Mouse (Mus musculus) retina, postnatal 1 day (tissue): Measurements from ENCODE around the gene Tctex1d2.

Experiments
- DNase-seq: peaks from one replicate; pipeline ENCODE4 v3.0.0-alpha.2; 2012

Tctex1d2 gene

DNA sequence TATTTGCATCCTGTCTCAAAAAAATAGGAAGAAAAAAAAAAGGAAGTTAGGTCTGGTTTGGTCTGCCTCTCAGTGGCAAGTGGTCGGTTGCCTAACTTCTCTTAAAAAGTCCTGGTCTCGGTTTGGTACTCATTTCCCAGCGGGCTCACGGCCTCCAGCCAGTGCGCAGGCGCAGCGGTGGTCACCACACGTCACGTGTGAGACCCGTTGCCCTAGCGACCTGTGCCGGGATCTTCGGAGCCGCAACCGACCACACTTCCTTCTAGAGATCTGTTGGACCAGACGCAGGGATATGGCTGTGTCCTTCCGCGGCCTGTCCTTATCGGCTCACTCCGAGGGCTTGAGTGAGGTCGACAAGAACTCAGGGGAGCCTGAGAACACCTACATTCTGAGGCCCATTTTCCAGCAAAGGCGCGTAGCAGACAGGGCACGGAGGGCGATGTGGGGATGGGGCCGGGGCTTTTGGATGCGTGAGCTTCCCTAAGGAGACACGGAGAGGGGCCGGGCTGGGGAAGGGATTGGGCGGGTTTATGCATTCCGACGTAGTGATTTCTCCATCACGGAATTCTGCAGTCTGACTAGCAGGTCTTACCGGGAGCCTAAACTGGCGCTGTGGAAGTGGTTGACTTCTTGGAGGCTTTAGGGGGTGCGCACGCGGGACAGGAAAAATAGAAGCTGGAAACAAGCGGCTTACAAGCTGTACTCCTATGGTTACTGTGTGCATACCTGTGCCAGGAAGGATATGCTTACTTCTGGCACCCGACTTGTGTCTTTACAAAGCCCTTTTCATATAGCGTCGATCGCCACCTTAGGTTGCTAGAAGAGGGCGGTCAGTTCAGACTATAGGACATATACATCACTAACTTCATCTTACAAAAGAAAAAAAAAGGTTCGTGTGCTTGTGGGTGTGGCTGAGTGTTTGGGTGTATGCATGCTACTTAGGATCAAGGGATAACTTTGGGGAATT is at the start of gene Tctex1d2:
TSS of gene Tctex1d2 (plus strand) at position 186 of the 967 bp plus-strand sequence.
- peak; percentile 97 for DNase-seq

DNA sequence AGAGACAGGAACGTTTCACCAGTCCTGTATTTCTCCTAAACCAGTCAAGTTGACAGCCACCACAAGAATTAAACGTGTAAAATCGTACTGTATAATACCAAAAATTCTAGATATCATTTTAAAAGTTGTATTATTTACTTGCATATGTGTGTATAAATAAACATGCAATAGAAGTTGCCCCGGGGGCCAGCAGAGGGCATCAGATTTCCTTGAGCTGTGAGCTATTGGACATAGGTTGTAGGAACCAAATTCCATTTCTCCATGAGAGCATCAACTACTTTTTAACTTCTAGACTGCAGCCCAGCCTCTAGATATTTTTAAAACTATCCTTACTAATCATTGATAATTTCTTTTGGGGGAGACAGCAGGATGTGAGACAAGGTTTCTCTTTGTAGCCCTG is 48.2 kb upstream of the Tctex1d2 start:
- peak; percentile 30 for DNase-seq

DNA sequence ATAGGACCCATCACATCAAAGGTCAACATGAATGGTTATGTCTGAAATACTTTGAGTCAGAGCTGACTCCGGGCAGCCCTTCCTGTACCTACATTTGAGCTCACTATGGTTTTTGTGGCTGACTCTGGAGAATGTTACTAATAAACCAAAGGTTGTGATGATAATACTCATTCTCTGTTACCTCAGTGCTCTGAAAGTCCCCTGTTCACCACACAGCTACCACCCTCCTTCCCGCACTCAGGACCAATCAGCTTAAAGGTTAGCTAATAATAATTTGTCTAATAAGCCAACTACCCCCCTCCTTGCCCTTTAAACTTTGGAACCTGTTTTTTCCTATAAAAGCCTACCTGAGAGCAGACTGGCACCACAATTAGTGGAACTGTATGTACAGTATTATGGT is 39.9 kb upstream of the Tctex1d2 start:
- no peak for DNase-seq

DNA sequence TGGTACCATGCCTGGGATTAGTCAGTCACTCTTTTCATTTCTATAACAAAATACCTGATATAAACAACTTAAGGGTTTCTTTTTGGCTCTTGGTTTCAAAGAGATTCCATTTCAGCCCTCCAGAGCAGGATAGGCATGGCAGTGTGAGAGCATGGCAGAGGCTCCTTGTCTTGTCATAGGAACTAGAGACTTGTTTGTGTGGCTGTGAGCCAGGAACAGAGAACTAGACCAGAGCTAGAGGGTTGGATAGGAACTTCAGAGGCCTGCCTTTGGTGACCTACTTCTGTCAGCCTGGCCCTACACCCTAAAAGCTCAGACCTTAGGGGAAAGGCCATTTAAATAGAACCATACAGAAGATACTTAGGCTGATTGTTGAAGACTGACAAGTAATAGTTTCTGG is 36.6 kb upstream of the Tctex1d2 start:
- DNase-seq: no peak

DNA sequence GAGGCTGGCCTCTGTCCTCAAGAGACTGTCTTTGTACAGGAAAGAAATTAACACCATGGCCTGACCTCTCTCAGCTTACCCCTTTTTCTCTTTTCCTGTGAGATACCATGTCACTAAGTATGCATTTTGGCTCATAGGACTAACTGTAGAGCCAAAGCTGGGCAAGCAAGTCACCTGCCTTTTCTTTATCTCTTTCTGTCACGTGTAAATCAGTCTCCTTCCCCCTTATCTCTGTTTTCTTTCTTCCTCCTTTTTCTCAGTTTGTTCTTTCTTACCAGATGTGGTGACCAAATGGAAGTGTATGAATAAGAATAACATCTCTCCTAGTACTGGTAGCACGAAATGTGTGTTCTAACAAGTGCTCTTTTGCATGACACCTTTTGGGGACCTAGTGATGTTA is 34.6 kb upstream of the Tctex1d2 start:
- no peak for DNase-seq

DNA sequence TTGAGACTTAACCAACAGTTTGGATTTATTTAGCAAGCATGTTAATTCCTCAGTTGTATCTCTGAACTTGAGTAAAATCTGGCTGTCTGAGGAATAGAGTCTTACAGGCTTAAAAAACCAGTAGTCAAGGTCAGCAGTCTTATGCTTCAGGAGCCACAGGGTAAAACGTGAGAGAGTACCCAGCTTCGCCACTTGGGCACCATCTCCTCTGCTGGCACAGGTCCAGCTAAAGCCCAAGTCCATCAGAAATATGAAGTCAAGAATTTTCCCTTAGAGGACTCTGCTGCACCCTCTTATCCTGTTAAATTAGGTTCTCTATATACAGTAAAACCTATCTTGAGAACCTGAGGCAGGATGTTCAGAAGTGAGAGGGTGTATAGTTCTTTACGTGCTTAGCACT is 32.7 kb upstream of the Tctex1d2 start:
- DNase-seq: no peak

DNA sequence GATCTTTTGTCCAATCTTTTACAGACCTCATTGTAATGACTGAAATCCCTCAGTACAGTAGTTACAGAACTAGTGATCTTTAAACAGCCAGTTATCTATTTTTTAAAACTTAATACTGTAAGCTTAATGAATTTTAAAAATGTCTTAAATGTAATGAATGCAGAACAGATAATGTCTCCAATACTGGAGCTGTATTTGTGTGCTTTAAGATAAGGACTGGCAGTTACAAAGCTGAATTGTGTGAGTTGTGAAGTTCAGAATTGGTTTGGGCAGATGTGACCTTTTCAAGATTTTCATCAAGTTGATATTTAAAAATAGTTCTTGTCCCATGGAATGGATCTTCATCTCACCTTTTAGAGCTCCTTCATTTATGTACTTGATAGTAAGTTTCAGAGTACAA is 30.5 kb upstream of the Tctex1d2 start:
- DNase-seq: no peak

DNA sequence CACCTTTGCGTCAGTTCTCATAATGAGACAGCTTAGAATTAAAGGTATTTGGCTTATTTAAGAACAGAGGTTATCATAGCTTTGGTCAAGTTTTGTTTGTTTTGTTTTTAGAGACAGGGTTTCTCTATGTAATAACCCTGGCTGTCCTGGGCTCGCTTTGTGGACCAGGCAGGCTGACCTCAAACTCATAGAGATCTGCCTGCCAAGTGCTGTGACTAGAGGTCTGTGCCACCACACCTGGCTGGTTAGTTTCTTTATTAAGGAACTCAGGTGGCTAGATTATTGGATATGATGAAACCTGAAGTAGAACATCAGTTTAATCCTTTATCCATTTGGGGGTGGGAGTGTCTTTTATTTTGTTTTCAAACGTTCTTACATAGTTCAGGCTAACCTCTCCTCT is 29.7 kb upstream of the Tctex1d2 start:
- DNase-seq: no peak

DNA sequence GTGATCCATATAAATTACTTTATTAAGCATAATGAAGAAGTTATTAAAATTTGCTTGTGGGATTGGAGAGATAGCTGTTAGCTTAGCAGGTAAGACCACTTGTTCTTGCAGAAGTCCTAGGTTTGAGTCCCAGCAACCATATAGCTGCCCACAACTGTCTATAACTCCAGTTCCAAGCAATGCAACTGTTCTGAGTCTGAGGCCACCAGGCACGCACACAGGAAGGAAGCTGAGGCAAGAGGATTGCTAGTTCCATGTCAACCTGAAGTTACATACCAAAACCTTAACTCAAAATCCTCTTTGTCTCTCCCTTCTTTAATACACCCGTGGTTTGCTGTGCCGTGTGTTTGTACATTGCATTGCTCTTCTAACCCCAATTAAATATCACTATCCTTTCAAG is 28.6 kb upstream of the Tctex1d2 start:
- no peak for DNase-seq

DNA sequence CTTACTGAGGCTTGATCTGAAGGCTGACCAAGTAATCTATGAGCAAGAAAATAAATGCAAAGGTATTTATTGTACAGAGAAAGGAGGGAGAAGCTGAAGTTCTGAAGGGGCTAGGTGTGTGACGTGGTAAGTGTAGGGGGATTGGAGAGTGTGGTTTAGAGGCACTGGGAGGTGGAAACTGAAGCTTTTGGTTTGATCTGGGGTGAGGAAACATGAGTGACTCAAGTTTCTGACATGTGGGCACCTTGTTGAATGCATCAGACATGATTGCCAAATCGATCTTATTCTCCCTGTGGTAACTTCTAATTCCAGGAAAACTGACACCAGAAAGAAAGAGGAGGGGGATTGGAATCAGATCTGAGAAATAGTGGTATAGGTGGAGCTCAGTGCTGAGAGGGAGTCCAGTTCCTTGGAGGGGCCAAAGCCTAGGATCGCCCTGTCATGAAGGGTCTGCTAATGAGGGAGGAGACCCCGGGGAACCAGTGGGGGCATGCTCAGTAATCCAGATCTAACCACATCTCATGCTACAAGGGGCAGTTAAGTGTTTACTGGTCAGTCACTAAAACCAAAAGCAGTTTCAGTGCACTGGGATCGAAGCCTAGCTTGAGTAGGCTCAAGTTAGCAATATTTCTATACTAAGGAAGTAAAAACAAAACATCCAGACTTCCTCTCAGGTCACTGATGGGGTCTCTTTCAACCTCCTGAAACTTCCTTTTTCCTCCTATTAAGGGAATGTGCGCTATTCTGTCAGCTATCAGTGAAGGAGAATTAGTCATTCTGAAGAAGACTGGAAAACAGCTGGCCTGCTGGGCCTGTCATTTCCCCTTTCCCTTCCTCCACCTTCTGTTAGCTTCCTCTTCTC is 23.6 kb upstream of the Tctex1d2 start:
- no peak for DNase-seq

DNA sequence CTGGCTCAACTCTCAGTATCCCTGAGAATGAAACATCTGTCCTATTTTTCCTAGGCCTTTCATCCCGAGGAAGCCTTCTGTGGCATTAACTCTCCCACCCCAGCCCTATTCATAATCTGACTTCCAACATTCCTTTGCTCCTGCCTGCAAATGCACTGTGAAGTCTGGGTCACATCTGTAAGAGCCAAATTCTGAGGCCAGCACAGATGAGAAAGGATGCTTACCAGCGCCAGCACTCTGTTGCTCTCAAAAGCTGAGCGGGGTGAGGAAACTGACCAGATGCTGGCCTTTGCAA is 23.0 kb upstream of the Tctex1d2 start:
- DNase-seq: peak; percentile 7

DNA sequence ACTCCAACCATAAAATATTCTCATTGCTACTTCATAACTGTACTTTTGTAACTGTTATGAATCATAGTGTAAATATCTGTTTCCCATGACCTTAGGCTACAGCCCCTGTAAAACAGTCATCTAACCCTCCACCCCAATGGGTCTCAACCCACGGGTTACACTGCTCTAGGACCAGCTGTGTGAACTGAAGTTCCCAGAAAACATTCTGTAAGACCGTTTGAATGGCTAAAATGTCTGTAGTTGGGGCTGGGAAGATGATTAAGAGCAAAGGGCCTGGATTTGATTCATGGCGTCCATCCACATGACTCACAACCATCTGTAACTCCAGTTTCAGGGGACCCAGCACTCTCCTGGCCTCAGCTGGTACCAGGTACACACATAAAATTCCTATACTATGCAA is 21.3 kb upstream of the Tctex1d2 start:
- no peak for DNase-seq

DNA sequence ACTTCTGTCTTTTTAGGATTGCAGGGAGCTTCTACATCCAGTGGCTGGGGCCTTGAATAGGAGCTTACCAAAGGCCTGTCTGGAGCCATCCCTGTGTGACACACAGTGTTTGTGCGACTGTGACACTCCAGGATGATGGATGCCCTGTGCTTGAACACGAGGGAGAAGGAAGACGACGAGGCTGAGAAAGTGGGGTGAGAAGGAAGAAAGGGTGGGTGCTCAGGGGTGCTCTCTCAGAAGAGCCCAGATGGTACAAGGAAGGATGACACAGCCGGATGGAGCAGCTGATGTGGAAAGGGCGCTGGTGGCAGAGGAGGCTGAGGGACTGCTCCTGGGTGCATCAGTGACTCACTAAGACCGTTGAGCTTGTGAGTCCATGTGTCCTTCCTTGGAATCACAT is 19.2 kb upstream of the Tctex1d2 start, which contains the start of gene Tm4sf19:
TSS of gene Tm4sf19 (plus strand) at position 240 of the 400 bp plus-strand sequence.
- no peak for DNase-seq

DNA sequence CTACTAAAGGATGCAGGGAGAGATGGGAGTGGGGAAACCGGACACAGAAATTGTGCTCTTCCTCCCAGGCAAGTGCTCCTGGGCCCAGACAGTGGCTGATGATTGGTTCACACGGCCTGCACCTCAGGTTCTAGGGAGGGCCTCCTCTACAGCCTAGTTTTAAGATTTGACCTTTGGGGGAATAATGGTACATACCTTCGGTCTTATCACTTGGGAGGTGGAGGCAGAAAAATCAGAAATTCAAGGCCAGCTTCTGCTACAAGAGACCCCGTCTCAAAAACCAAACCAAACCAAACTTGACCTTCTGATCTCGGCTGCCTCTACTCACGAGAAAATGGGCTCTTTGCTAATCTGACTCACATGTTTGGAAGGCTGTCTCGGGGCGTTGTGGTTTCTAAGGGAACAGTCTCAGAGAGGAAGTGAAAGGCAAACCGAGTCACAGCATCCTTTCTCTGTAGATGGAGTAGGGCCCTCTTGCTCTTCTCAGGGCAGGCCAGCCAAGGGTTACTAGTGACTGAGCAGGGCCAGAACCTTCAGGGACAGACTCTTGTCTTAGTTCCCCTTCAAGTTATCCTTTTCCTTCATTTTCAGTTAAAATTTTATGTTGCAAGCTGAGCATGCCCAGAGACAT is 18.1 kb upstream of the Tctex1d2 start:
- DNase-seq: no peak

DNA sequence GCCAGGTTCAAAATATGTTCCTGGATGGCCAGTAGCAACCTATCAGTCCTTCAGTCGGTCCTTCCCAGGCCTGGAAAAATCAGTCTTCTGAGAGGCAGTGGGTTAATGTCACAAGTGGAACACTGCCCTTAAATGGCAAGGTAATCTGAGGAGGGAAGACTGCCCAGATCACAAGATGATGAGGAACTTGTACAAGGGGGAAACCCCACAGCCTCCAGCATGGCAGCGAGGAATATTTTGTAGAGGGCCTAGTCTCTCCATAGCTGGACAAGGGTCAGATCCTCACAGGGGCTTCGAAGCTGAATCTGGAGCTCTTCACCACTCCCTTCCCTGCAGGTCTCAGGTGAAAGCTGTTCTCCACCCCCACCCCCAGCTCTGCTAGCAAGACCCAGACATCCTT is 16.7 kb upstream of the Tctex1d2 start:
- no peak for DNase-seq

DNA sequence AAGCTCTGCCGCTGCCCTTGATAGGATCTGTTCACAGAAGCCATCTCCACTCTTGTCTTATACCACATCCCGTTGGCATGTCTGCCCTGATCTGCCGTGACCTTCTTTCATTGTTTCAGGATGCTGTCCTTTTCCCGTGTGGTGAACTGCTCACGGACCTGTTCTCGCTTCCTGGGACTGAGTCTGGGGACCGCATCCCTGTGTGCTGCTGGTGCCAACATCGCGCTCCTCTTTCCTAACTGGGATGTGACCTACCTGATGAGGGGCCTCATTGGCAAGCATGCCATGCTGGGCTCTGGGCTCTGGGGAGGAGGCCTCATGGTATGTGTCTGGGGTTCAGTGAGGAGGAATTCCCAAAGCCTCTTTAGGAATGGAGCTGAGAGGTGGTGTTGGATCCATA is 13.8 kb upstream of the Tctex1d2 start:
- no peak for DNase-seq

DNA sequence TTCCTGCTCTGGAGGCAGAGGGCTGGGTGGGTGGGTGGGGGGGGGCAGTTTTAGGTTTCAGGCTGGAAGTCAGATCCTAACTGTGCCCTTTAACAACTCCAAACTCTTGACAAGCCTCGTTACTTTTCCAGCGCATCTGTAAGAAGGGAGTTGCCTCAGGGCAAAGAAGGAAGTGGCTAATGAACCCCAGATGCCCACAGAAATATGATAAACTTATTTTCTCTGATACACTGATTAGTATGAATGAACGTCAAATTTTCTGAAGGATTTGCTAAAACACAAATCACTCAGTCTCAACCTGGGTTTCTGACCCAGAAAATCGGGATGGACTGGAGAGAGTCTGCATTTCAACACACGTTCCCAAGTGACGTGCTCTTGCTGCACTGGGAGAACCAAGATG is 12.8 kb upstream of the Tctex1d2 start:
- no peak for DNase-seq

DNA sequence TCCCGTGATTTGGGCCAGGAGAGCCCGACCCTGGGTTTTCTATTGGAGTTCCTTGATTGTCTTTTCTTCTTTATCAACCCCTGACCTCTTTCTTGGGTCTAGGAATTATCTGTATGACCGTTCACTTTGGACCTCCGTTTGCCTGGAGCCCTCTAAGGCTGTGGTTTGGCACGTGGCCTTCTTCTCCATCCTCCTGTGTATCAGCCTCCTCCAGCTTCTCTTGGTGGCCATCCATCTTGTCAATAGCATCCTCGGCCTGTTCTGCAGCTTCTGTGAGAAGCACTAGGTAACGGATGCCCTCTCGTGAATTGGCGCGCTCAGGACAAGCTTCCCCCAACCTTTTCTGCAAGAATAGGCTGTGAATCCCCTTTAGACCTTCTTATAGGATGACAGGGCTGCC is 11.8 kb upstream of the Tctex1d2 start:
- DNase-seq: no peak

DNA sequence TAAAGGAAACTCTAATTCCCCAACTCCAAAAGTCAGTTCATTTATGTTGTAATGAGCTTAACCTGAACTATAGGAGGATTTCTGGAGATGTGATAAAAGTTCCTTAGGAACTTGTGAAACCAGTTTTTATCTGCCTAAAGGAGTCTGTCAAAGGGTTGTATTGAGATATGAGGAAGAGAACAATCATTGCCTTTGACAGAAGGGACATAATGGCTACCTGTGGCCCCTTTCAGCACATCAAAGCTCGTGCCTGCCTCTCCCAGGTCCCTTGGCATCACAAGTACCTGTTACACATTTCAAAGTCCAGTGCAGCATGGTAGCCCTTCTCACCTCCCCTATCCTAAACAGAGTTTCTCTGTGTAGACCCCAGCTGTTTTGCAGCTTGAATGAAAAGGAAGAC is 2.0 kb upstream of the Tctex1d2 start:
- DNase-seq: no peak

DNA sequence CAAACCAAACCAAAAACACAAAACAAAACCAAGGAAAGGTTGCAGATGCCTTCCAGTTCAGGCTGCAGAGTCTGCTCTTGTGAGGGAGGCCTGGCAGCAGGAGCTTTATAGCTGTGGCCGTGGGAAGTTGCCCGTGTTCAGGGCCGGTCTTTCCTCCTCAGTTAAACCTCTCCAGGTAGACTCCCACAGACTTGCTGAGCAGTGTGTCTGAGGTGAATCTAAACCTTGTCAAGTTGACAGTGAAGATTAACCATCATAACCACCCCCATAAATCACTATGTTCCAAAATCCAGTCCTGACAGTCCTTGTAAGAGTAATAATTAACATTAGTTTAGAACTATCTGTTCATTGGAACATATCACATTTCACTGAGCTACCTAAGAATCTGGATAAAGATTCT is 8.0 kb downstream of the Tctex1d2 start:
- no peak for DNase-seq

DNA sequence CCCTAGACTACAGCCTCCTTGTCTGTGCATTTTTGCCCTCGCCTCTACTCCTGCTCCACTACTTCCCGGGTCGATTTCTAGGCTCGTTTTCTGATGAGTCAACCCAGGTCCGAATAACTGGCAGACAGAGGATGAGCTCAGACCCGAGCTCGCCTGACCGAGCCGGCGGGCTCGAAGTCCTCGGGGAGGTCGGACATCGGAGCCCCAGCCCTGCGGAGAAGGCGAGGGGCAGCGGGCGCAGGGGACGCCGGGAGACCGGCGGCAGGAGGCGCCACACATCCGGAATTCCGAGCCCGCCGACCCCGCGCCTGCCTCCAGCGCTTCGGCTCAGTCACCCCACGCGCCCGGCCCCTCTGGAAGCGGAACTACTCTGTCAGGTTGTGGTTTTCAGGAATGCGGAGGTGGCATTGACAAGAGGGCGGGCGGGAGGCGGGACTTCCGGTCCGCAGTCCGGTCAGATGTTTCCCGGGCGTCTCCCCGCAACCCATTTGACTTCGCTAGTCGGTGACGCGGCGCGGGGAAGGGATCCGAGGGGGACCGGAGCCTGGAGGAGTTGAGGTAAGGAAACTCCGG is 11.1 kb downstream of the Tctex1d2 start, which contains the start of gene Pcyt1a:
TSS of gene Pcyt1a (plus strand) at position 448 of the 573 bp plus-strand sequence.
- peak; percentile 96 for DNase-seq

DNA sequence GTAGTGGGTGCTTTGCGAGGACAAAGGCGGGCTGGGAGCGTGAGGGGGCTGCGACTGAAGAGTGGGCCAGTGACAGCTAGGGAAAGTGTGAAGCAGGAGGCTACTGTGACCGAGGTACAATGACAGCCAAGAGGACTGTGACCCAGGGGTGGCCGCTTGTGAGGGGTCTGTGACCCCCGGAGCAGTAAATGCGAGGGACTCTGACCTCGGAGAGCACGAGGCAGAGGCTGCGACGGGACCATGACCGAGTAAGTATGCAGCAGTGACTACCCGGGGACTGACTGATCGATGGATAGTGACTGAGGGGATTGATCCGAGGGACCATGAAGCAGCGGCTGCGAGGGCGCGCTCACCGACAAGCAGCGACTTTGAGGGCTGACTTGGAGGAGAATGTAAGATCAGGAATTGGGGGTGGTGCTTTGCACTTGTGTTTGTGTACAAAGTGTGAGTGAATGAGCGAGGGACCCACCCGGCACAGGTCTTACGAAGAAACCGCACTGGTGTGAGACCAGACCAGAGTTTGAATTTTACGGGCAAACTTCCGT is 11.6 kb downstream of the Tctex1d2 start:
- no peak for DNase-seq

DNA sequence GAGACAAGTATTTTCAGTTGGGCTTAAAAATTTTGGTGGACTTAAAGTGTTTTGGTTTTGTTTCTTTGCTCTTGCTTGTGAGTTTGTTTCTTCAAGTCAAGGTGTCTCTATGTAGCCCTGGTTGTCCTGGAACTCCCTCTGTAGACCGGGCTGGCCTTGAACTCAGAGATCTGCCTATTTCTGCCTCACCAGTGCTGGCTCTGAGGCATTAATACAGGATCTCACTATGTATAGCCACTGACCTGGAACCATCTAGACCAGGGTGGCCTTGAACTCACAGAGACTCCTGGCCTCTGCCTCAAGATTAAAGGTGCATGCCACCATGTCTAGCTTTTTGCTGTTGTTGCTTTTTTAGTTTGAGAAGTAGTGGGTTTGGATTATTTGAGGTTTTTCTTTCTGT is 12.4 kb downstream of the Tctex1d2 start:
- no peak for DNase-seq
